Mouse (Mus musculus) bone marrow, adult 2 months (tissue): ENCODE data around the gene Slc6a19.

Experiments used
- CTCF ChIP-seq: fragments of 200-500 bp; IDR thresholded peaks from 2 replicates; pipeline ENCODE4 v1.5.1; 2011; ENCODE audit warnings: low read length, control low read depth; ENCODE audit not compliant: control insufficient read depth, insufficient read depth
- POLR2A ChIP-seq: fragments of 200-500 bp; IDR thresholded peaks from 2 replicates; pipeline ENCODE4 v1.6.1; 2011; ENCODE audit warnings: low read depth, mild to moderate bottlenecking, control low read depth, low read length, borderline replicate concordance; ENCODE audit not compliant: control insufficient read depth

DNA sequence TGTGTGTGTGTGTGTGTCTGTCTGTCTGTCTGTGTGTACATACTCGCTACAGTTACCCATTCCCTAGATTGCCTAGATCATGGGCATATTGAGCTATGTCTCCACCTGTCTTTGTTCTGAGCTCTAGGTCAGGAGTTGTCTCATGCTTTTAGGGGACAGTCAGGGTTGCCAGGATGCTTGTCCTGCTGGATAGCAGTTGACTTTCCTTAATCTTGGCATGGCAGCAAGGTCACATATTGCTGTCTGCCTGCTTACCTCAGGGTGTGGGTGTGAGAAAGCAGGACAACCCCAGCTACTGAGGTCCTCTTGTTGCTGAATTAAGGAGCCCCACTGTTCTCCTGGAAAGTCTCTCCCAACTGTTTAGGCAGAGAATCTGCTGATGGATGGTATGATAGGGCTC lies 29.7 kb upstream of the Slc6a19 start:
- TF ChIP-seq CTCF (no peak), POLR2A (no peak)
